Mouse (Mus musculus) ES-CJ7 (cell line): Measurements from ENCODE around the gene Cbfa2t3.
A peak's percentile ranks its signal among the peaks of the same experiment; 100 is the strongest.

ENCODE experiments used
- DNase-seq: peaks from one replicate; pipeline ENCODE4 v3.0.0; 2011; ENCODE audit warnings: low read depth, low spot score

Cbfa2t3 gene

DNA sequence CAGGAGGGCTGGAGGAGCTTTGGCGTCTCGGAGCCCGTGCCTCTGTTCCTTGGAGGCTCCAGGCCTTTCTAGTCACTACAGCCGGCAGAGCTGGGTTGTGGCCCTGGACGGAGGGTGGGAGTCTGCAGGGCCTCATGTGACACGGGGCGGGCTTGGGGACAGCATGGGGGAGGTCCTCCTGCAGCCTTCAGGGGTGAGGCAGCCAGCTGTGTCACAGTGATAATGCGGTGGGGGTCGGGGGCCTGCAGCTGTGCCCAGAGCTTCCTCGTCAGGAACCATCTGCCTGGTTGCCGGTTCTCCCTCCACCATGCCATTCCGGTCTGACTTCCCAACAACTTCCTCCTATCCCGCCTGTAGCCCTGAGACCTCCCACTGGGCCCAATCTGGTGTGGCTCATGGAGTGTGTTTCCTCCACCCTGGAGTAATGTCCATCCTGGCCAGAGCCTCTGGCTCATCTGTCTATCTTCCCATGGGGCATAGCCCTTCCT lies at the start of gene Cbfa2t3:
Cbfa2t3 (minus strand) TSS at position 105 of the 488 bp plus-strand sequence.
- DNase-seq: no peak

DNA sequence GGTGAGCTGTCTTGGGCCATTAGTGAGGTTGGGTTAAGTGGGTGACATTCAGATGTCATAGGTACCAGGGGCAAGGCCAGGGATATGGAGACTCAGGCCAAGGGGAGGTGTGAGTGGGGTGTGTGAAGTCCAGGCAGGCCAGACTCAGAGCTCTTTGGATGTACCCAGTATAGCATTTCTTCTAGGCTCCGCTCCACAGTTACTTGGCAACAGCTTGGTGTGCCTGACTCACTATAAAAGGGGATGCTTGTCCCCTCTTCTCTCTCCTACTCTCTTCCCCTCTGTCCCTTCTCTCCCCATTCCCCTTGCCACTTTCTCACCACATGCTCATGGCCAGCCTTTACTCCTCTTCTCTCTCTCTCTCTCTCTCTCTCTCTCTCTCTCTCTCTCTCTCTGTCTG lies 48.9 kb upstream of the Cbfa2t3 start:
- no peak for DNase-seq

GRCm38 (mm10) chr8:122746439-122746838 lies 47.5 kb upstream of the Cbfa2t3 start:
- no peak for DNase-seq

DNA sequence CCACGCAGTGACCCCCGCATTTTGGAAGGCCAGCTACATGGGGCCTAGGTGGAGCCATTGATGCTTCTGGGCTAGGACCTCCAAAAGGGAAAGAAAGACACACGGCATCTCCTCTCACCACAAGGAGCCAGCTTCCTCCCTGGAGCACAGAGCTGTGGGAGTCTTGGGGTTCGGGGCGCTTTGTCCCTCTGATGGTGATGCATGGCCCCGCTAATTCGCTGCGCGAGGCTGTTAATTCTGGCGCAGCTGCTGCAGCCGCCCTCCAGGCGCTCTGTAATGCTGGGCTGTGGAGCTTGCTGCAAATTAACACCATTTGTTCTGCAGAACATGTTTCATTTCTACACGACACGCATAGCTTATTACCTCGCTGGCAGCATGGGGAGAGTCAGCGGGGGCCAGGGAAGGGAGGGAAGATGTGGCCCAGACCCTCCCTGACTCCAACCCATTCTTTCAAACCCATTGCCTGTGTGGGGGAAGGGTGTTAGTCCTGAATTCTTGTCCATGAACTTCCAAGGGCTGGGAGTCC lies 46.9 kb upstream of the Cbfa2t3 start:
- no peak for DNase-seq

DNA sequence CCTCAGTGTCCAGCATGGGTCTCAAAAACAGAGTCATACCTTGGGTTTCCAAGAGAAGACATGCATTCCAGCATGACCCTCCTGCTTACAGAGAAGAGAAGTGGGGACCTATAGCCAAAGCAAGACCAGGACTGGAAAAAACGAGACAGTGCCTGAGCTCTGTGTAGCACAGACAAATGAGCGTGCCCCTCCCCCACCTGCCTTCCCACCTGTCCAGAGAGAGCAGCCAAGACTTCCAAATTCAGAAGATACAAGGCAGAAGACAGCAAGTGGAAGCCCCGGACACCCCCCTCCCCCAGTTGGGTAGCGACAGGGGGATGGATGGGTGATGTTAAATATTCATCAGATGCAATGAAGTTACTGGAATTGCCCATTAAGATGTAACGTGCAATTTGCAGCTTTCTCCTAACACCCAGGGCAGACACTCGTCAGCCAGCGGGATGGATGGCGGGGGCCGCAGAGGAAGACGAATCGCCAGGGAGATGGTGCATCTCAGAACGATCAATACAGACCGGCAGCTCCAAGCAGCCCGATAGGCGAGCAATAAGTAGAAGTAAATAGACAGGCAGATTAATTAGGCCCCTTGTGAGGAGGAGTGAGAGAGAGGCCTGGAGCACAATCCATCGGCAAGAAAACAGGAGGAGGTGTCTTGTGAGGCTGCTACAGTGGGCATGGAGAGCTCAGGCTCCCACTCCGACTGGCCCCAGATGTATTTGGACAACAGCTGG lies 46.3 kb upstream of the Cbfa2t3 start:
- DNase-seq: no peak

- no peak for DNase-seq
Measured at GRCm38 (mm10) chr8:122742471-122742870, 43.6 kb upstream of the Cbfa2t3 start.

GRCm38 (mm10) chr8:122739102-122739725 lies 40.3 kb upstream of the Cbfa2t3 start:
- DNase-seq: peak; percentile 42

GRCm38 (mm10) chr8:122737886-122738285 lies 39.0 kb upstream of the Cbfa2t3 start:
- DNase-seq: no peak

GRCm38 (mm10) chr8:122737071-122737470 lies 38.2 kb upstream of the Cbfa2t3 start:
- DNase-seq: peak; percentile 38

- DNase-seq: no peak
Measured at GRCm38 (mm10) chr8:122736623-122737022, 37.7 kb upstream of the Cbfa2t3 start.

DNA sequence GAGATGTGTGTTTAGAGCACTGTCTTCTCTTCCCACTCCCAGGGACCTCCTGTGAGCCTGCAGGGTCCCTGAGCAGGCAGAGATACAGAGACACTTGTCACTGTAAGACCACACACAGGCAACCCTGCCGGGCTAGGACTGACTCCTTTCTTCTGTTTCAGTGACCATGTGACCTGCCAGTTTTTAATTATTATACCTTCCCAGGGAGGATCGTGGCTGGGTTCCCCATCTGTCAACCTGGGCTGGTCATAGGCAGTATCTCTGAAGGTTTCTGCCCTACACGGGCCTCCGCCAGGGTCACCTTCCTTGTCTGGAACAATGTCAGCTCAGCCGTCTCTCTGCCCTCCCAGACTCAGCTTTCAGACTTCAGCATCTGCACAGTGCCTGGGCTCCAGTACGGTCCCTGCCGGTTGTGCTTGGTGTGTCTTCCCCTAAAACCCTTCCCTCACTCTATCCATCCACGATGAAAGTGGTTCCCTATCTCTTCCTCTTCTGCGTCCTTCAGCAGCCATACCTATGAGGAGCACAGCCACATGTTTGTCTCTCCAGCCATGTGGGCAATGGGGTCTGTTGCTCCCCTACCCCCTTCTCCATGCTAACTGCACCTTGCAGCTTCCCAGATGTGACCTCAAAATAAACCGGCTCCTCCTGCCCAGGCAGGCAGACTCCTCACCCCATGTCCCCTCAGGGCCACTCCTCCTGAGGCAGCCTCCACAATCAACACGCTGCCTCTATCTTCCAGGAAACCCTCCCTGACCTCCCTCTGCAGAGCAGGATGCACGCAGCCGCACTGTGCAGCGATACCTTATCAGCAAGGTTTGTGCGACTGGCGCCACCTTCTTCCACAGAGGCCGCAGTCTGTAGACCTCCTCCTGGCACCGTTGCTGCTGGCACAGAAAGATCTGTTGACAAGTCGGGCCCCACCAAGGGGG lies 36.9 kb upstream of the Cbfa2t3 start:
- no peak for DNase-seq

DNA sequence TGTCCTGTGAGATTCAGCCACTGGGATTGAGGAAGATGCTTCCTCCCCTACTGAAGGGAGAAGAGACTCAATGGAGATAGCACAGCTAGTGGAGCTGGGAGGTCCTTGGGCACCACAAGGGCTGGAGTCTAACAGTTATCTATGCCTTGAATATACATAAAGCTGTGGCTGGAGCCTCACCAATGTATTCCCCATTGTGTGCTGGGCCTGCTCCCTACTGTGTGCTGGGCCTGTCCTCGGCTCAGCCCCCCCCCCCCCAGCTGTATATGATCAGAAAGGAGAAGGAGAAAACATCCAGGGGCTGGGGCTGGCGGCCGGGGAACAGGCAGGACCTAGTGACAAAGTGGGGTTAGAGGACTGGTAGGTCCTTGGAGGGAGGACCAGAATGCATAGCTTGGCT lies 36.2 kb upstream of the Cbfa2t3 start:
- DNase-seq: no peak

DNA sequence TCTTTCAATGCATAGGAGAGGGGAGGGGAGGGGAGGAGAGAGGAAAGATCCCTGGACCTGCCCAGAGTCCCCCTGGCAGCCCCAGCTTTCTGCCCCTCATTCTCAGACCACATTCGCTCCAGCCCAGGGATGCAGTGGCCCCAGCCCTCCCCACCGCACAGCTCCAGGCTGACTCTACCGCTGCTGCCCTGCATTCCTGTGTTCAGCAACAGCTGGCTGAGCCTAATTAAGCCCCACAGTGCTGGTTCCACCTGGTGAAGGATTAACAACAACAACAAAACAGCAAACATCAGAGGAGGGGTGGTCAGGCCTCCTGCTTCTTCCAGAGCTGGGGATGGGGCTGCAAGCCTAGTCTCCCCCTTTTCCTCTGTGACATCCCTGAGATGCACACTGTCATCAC lies 29.7 kb upstream of the Cbfa2t3 start:
- DNase-seq: no peak

DNA sequence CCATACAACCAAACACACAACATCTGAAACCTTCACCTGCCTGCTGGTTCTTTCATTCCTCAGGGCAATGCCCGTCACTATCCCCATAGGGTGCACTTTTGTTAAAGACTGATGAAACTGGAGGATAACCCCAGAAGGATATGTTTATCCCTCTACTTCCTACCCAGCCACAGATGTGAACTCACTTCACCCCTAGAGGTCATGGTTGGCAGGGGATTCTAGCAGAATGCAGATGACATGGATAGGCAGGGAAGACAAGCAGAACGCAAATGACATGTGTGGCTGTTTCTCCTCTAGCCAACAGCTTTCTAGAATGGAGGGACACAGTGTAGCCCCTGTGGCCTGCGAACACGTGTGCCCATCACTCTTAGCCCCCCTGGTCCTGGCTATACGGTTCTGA lies 28.5 kb upstream of the Cbfa2t3 start:
- no peak for DNase-seq

DNA sequence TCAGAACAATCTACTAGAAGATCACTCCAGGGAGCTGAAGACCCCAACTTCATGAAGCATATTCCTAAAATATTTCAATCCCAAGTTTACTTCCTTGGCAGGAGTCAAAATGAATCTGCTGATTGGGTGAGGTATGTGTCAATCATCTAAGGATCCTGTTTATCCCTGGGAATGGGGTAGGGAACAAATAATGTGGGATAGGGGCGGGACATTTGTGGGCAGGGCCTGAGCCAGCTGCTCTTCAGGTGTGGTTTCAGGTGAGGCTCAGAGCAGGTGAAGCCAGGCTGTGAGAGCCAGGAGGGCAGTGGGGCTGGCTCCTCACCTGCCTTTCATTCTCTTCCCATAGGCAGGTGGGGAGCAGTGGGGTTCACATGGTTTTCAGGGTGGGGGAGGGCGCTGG lies 27.9 kb upstream of the Cbfa2t3 start:
- DNase-seq: peak; percentile 46

- DNase-seq: no peak
Measured at GRCm38 (mm10) chr8:122725187-122725586, 26.3 kb upstream of the Cbfa2t3 start.

- DNase-seq: no peak
Measured at GRCm38 (mm10) chr8:122720811-122721640, 22.1 kb upstream of the Cbfa2t3 start.

DNA sequence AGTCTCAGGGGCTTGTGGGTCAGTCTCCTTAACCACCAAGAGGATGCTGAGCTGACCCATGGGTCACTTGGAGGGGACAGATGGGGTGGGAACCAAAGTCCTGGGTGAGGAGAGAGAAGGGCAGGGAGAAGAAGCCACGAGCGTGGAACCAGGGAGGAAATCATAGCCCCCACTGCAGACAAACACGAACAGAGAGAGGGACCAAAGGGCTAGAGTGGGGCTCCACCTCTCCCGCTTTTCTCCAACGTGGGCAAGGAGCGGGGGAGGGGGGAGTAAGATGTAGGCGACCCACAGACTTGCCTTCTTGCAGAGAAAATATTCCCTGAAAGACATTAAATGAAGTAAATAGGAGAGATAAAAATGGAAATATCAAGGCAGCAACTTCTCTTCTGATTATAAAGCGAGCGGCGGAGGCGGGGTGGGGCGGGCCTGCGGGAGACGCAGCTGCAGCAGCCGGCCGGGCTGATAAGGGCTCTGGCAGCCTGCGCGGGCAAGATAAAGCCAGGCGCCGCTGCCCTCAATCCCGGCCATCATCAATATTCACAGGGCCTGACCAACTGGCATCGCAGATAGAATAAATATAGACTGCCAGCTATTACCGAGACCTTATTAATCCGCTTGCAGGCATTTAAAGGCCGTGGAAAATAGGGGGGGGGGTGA lies 21.3 kb upstream of the Cbfa2t3 start:
- DNase-seq: no peak

DNA sequence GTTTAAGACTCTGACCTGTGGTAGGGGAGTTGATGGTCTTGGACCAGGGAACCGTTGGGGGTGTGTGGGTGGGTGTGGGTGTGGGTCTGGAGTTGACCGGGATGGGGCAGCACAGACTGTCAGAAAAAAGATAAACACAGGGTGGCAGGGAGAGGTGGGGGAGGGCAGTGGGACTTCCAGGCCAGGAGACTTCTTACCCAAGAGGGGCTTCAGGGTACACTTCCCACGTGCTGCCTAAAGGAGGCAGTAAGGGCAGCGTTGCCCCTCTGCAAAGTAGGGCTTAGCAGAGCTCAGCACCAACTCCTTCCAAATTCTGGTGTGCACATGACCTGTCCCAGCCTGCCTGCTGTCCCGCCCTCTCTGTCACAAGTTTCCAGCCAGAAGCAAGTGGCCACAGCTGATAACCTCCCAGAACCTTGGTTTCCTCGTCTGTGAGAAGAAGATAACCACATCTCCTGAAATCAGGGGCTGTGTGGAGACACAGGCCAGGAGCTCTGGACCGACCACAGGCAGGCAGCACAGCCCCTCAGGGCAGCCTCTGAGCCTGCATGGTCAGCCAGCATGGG lies 20.7 kb upstream of the Cbfa2t3 start:
- DNase-seq: peak; percentile 25
